Mouse (Mus musculus) urinary bladder, adult 2 months (tissue): ENCODE measurements around the gene Pla2g2e. TPM values are rescaled to one million over a fixed set of nuclear protein-coding genes. Genes with fewer than 3 reads are reported as not detected.
"Not testable (repeated sequence)": the region's sequence is repeated elsewhere in the genome, so short reads cannot be mapped to it uniquely, and the experiment has no call there.

Source experiments
- DNase-seq: peaks from one replicate; pipeline ENCODE4 v3.0.0; 2022; ENCODE audit warnings: low spot score
- polyA plus RNA-seq: library from polyadenylated mRNA; depleted of rRNA; stranded (reverse); fragments of >200 nt; gene quantifications from 2 replicates; pipeline ENCODE4 v1.2.3, GENCODE M21; 2012; rRNA removed

Pla2g2e gene
- polyA plus RNA-seq, 1 experiment: 1.4 TPM

DNA sequence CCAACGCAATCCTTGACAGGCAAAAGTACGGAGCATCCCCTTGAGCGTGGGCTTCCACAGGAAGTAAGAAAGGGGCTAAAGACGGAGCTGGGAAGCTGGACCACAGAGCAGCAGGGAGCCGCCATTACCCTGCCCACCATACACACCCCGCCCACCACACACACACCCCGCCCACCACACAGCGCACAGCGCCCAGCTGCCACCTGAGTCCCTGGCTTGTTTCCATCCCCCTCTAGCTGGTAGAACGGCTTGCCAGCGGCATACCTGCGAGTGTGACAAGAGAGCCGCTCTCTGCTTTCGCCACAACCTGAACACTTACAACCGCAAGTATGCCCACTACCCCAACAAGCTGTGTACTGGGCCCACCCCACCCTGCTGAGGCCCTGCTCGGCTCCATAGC is 4.4 kb downstream of the Pla2g2e start:
- DNase-seq: no peak

DNA sequence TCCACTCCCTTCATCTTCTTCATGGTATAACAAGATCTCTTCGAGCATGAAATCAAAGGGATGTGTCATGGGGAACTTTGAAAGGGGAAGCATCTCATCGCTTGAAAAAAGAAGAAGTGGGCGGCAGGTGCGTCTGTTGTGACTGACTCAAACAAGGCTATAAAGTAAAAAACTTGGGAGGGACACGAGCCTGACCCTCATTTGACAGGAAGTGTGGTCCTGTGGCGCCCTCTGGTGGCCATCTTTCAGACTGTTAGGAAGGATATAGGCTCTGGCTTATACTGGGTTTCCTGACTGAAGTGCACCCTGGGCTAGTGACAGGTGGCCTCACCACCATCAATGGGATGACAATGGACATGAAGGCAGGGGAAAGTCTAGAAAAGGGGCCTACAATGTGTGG is 6.5 kb downstream of the Pla2g2e start:
- DNase-seq: peak; percentile 71

DNA sequence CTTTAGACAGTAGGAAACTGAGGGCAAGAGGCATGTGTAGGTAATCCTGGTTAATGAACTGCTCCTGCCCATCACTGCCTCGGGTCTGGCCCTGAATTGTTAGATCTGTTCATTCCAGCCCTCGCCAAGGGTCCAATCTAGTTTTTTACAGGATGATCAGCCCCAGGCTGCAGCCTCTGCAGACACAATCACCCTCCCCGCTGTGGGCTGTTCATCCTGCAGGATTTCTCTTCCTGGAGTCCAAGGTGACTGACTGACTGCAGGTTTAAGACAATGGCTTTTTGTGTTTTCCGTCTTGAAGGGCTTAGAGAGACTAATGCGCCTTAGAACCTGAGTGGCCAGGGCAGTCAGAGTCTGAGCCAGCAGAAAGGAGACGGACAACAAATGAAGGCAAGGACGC is 11.4 kb downstream of the Pla2g2e start:
- DNase-seq: no peak

DNA sequence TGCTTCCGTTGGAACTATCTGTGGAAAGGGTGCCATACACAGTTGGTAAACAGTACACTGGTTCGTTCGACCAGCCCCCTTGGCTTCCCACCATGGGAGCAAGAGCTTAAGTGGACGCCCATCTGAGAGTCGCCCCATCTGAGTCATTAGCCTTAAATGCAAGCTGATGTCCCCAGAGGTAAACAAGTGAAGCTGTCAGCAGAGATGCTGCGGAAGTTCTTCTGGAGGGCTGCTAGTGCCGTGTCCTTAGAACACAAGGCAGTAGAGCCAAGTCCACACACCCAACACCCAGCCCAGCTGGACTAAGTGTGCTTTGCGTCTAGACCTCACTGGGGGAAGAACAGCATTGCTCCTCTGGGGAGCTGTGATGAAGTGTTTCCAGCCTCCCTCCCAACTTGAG is 11.9 kb downstream of the Pla2g2e start:
- DNase-seq: no peak

DNA sequence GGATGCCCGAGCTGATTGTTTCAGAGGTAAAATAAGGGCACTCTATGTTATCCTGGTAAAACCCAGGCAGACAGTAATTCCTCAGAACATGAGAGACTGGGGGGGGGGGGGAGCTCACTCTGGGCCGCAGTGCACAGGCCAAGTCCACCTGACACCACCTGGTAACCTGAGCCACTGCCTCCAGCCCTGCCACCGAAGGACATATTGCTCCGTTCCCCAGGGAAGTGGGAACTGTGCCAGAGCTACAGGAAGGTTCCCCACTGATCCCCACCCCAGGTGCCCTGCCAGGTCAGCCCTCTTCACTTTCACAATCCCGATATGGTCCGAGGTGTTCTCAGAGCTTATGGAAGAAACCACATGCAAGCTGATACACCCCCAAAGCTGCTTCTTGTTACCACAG is 14.9 kb downstream of the Pla2g2e start:
- DNase-seq: no peak

DNA sequence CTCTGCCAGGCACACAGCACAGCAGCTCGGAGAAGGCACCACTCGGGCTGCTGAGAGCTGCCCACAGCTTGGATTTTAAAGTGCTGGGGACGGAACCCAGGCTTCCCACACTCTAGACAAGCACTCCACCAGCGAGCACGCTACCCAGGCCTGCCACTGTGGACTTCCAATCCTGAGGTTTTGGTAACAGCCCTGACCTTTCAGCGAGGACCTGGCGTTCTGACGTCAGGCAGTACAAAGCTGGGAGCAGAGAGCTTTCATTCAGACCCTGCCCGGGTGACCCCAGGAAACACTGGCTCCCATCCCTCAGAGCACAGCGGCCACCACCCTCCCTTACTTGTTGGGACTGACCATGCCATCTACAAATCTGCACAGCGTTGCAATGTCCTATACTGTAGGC is 16.0 kb downstream of the Pla2g2e start:
- DNase-seq: not testable (repeated sequence)

DNA sequence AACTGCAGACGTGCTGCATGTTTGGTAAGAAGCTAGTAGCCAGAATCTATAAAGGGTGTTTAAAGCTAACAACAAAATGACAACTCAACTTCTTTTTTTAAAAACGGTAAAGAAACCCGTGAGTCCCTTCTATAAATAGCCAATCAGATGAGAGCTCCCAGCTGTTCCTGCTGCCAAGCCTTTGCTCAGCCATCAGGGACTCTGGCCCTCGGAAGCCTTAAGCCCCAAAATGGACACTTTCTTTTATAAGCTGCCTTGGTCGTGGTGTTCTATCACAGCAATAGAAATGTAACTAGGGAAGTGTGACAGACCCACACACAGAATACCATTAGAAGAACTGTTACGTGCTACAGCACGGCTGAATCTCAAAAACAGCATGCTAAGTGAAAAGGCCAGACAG is 21.6 kb downstream of the Pla2g2e start:
- DNase-seq: no peak

DNA sequence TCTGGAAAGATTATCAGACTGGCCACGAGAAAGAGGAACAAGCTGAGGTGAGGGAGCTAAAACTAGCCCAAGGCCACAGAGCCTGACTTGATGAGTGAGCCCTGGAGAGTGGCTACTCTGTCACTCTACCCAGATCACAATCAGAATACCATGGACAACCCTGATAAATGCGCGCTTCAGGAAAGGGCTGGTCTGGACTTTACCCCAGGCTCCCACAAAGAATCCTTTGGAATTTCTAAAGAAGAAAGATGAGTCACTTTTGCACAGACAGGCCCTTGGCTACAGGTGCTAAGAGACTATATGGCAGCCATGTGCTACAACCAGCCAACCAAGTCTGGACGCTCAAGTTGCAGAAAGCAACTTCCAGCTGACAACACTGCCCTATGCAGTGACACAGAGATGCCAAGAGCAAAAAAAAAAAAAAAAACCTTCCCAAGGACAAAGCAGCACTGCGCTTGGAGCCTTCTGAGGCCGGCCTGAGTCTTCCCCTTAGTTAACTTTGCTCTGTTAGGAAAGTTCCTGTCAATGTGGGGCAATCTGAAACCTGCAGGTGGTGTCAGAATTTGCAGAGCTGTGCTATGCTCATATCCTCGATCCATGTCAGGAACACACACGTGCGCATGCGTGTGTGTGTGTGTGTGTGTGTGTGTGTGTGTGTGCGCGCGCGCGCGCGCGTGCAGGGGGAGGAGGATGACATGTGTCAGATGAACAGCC is 28.0 kb downstream of the Pla2g2e start:
- no peak for DNase-seq

DNA sequence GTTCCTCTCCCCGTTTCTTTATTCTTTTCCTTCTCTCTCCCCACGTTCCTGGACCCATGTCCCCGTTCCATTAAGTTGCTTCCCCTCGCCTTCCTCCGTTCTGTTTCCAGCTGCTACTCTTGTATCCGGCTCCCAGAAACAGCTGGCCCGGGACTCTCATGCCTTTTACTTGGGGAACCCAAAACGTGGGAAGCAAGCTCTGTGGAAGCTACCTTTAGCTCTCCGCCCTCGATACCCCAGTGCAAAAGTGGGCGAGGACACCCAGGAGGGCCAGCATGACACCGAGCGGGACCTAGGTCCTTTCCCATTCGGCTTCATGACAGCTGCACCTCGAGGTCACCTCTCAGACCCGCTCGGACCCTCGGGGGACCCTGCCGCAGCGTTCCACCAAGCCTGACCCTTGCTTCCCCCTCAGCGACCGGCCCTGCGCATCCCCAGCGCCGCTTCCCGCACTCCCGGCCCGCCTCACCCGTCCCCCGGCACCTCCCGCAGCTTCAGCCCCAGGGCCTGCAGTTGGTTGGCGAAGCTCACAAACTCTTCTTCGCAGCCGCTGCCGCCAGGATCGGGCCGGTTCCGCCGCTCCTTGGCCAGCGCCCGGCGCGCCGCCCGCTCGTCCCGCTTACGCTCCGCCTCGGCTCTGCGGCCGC is 35.5 kb downstream of the Pla2g2e start:
- no peak for DNase-seq

DNA sequence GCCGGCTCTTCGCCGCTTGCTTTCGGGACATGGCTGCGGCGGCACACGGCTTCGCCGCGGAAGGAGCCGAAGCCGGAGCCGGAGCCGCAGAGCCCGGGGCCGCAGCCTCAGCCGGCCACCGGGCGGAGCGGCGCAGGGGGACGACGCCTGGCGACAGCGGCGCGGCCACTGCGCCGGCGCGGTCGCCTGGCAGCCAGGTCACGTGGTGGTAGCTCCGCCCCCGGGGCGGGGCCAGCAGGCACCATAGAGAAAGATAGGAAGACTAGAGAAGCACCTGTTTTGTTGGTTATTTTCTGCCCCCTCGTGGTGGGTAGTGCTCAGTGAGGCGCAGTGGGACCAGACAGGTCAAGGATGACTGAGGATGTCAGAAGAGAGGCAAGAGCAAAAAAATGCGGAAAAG is 36.1 kb downstream of the Pla2g2e start, which contains the start of gene Otud3:
Gene Otud3, minus strand, starts transcription at position 149 of the 400 bp plus-strand sequence.
- DNase-seq: peak; percentile 88

DNA sequence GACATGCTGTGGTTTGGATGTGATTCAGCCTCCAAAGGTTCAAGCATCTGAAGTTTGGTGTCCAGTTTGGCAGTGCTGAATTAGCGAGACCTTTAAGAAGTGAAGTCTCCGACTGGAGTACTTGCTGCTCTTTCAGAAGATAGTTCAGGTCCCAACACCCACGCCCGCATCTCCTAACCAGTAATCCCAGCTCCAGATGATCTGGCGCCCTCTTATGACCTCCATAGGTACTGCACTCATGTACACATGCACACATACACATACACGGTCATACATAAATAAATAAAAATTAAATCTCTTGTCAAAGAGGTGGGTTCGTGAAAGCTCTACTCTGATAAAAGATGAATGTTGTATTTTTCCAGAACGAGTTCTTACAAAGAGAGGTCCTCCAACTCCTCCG is 39.5 kb downstream of the Pla2g2e start:
- DNase-seq: no peak

DNA sequence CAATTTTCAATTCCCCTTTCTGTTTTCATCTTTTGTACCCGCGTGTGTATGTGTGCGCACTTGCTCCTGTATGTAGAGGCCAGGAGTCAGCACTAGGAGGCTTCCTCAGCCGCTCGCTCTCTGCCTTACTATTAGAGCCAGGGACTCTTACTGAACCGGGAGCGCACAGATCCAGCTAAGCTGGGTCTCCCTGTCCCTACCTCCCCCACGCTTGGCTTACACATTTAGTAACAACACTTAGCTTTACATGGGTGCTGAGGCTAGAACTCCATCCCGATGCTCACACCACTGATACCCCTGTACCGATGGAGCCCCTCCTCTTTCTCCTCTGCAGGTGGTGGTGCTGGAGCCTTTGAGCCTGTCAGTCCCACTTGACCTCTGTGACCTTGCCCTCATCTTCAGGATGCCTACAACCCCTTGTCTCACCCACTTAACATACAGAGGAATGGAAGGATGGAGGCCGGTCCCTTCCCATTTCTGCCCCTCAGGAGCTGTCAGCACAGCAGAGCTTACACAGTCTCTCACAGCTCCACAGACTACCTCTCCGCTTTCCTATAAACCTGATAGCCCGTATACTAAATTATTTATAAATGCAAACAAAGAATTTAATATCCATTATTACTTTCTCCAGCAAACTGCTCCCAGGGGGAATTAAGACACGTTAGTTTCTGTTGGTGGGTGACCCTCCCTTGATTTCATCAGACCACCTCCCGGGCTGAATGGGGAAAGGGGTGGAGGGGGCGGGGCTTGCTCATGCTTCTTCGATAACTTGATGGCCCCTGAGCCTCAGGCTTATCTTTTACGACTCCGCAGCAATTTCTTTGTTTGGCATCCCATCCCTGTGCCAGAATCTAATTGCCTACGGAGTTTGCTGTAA is 43.8 kb downstream of the Pla2g2e start:
- DNase-seq: no peak

DNA sequence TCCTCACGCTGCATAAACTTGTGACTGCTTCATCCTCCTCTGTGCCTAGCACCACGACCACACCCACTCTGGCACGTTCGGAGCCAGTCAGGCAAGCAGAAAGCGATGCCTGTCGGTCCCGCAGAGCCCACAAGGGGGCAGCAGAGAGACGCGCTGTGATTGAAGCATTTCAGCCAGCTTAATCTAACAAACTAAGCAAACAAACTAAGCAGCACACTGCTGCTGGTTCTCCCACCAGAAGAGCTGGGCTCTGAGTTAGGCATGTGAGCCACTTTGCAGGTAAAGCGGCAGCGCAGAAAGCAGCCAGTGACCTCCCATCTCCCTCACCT is 44.4 kb downstream of the Pla2g2e start:
- DNase-seq: peak; percentile 94

DNA sequence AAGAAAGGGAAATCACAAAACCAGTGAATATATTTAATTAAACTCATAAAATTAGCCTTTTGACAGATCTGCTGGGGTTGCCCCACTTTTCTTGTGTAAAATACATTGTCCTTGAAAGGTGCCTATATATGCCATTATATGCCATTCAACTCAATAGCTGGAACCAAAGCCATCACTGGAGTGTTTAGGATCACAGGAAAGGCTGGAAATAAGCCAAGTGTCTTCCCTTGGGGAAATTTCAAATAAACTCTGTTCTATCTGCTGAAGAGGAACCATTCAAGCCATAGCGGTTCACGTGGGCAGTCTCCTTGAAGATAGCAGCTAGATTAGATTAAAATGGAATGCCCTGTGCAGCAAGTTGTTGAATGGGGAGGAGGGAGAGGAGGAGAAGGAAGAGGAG is 47.8 kb downstream of the Pla2g2e start:
- no peak for DNase-seq

Other genes with a start within 250 kb of the Pla2g2e start
- gene Vwa5b1, start 242.1 kb upstream of the Pla2g2e start, polyA plus RNA-seq: 0.01 TPM in 2 replicates
- not detected in 2 replicates for gene Pla2g2c, start 153.2 kb upstream of the Pla2g2e start, polyA plus RNA-seq
- 0.10 and 0.25 TPM in 2 replicates for gene Ubxn10, start 140.8 kb upstream of the Pla2g2e start, polyA plus RNA-seq
- gene Pla2g2f, start 120.3 kb upstream of the Pla2g2e start, polyA plus RNA-seq: not detected in 2 replicates
- gene Pla2g2d, start 102.2 kb upstream of the Pla2g2e start, polyA plus RNA-seq: 5.2 and 6.4 TPM in 2 replicates
- 0.46 and 0.73 TPM in 2 replicates for gene Pla2g5, start 14.5 kb upstream of the Pla2g2e start, polyA plus RNA-seq
- not detected in 2 replicates for gene Gm13030, start 4.0 kb upstream of the Pla2g2e start, polyA plus RNA-seq
- 5.0 and 7.0 TPM in 2 replicates for gene Otud3, start 36.0 kb downstream of the Pla2g2e start, polyA plus RNA-seq
- 0.43 and 0.61 TPM in 2 replicates for gene Rnf186, start 89.2 kb downstream of the Pla2g2e start, polyA plus RNA-seq
- gene Tmco4, start 94.9 kb downstream of the Pla2g2e start, polyA plus RNA-seq: 28.8 and 31.0 TPM in 2 replicates
- gene Htr6, start 197.6 kb downstream of the Pla2g2e start, polyA plus RNA-seq: 0.06 and 0.07 TPM in 2 replicates
- 323 and 360 TPM in 2 replicates for gene Nbl1, start 215.1 kb downstream of the Pla2g2e start, polyA plus RNA-seq